Mouse (Mus musculus): ENCODE data around the gene Plekha5. TPM values are rescaled to one million over a fixed set of nuclear protein-coding genes. Genes with fewer than 3 reads are reported as not detected.

The Plekha5 gene
- 2.1 and 3.5 TPM in 2 replicates for polyA plus RNA-seq (2012; ENCODE audit: insufficient read depth, insufficient read length, missing spikeins)

GRCm38 (mm10) chr6:140423846-140424200, at the start of gene Plekha5:
Gene Plekha5 (plus strand): TSS chr6:140424054.
- no peak within 1 kb of the TSS for H3K27ac ChIP-seq (ENCODE audit: insufficient read depth, low read depth, low read length)
- H3K4me1 ChIP-seq (ENCODE audit: control insufficient read depth, insufficient read depth, low read length), result no peaks in the 10 kb centered on the region
- TF ChIP-seq POLR2A (IDR thresholded peaks at IDR 0.05; ENCODE audit: borderline replicate concordance, low read depth, low read length) (no peak), CTCF (IDR thresholded peaks at IDR 0.05; ENCODE audit: low read depth, low read length) (no peak)
- H3K4me3 ChIP-seq (ENCODE audit: insufficient read depth, low read length), result peak within 1 kb of the TSS; percentile 79

DNA sequence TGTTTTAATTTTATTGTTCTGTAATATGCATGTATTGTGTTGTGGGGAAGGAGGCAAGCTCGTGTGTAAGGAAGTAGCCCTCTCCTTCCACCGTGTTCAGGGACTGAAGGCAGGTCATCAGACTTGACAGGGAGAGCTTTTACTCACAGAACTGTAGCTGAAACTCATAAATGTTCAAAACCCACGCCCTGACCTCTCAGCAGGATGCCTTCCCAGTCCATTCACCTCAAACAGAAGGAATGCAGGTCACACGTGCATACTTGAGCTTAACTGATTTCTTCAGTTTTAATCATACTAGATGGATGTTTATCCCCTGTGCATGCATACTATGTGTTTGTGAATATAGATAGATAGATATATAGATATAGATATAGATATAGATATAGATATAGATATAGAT, 48.2 kb upstream of the Plekha5 start:
- TF ChIP-seq POLR2A (IDR thresholded peaks at IDR 0.05; ENCODE audit: borderline replicate concordance, low read depth, low read length), result no peak
- no peak for TF ChIP-seq CTCF (IDR thresholded peaks at IDR 0.05; ENCODE audit: low read depth, low read length)
- H3K4me1 ChIP-seq (ENCODE audit: control insufficient read depth, insufficient read depth, low read length), result no peaks in the 10 kb centered on the region
- no peak overlapping the region for H3K4me3 ChIP-seq (ENCODE audit: insufficient read depth, low read length)
- H3K27ac ChIP-seq (ENCODE audit: insufficient read depth, low read depth, low read length), result no peak overlapping the region

GRCm38 (mm10) chr6:140380588-140380987, 43.3 kb upstream of the Plekha5 start:
- no peak overlapping the region for H3K4me3 ChIP-seq (ENCODE audit: insufficient read depth, low read length)
- TF ChIP-seq CTCF (IDR thresholded peaks at IDR 0.05; ENCODE audit: low read depth, low read length) (no peak), POLR2A (IDR thresholded peaks at IDR 0.05; ENCODE audit: borderline replicate concordance, low read depth, low read length) (no peak)
- no peak overlapping the region for H3K27ac ChIP-seq (ENCODE audit: insufficient read depth, low read depth, low read length)
- H3K4me1 ChIP-seq (ENCODE audit: control insufficient read depth, insufficient read depth, low read length), result no peaks in the 10 kb centered on the region

DNA sequence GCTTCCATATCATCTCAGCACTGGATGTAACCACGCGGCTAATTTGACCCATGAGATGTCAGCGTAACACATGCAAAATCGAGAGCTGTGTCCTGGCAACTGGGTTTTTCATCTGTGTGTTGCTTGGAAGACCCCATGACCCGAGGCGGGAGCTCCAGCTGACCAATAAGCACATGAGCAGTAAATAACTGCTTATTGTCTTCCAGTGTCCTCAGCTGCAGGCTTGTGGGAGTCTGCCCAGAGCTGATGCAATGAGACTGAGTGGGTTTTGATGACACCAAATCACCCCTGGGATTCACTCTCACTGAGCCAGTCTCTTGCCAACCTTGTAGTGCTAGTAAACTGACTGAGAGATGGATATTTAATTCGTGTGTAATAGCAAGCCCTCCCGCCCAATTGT, 42.7 kb upstream of the Plekha5 start:
- Histone ChIP-seq H3K27ac (ENCODE audit: insufficient read depth, low read depth, low read length) (no peak overlapping the region), H3K4me3 (ENCODE audit: insufficient read depth, low read length) (no peak overlapping the region), H3K4me1 (ENCODE audit: control insufficient read depth, insufficient read depth, low read length) (no peaks in the 10 kb centered on the region)
- TF ChIP-seq CTCF (IDR thresholded peaks at IDR 0.05; ENCODE audit: low read depth, low read length), result no peak

DNA sequence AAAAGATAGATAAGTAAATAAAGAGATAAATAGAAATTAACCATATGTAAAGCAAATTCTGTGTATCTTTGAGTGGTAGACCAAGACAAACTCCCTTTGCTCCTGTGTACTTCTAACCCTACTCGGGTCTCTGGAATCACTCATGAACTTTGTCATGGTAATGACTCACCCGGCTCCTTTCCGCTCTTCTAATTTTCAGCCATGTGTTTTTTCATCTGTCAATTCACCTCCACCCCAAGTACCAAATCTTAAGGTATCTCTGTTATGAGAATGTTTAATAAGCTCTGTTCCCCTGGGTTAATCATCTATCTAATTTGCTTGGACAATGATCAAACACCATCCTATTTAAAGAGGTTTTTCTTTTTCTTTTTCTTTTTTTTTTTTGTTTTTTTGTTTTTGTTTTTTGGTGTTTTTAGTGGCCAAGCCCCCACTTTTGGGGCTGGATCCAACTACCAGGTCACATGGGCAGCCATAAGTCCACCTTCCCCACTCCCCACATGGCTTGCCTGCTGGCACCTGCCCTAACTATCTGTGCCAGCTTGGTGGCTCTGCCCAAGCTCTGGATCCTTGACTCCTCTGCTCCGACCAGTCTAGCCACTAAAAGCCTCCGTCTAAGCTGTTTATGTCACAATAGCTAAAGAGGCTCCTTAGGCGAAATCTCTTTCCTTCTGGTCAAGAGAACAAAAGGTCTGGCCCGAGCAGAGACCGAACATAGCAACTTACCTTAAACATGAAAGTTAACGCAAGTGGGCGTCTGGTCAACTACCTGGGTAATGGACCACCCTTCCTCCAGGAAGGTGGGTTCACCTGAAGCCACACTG, 40.1 kb upstream of the Plekha5 start:
- no peak overlapping the region for H3K27ac ChIP-seq (ENCODE audit: insufficient read depth, low read depth, low read length)
- no peaks in the 10 kb centered on the region for H3K4me1 ChIP-seq (ENCODE audit: control insufficient read depth, insufficient read depth, low read length)
- no peak for TF ChIP-seq CTCF (IDR thresholded peaks at IDR 0.05; ENCODE audit: low read depth, low read length)
- no peak for TF ChIP-seq POLR2A (IDR thresholded peaks at IDR 0.05; ENCODE audit: borderline replicate concordance, low read depth, low read length)
- H3K4me3 ChIP-seq (ENCODE audit: insufficient read depth, low read length), result no peak overlapping the region

DNA sequence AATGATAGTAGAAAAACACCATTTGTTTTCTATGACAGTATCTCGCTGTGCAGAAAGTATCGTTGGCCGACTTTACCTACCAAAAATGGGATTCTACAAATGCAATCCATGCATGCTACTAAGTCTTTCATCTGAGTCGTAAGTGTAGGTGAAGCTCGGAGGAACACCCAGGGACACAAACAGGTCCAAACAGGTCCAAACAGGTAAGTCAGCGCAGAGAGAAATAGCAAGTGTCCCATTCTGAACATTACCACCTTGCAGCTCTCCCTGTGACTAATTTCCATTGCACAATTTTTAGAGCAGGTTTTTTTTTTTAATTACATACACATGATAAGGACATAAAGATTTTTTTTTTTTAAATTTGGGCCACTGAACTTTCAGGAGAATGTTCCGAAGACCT, 27.2 kb upstream of the Plekha5 start:
- Histone ChIP-seq H3K4me1 (ENCODE audit: control insufficient read depth, insufficient read depth, low read length) (no peaks in the 10 kb centered on the region), H3K4me3 (ENCODE audit: insufficient read depth, low read length) (no peak overlapping the region), H3K27ac (ENCODE audit: insufficient read depth, low read depth, low read length) (no peak overlapping the region)
- TF ChIP-seq POLR2A (IDR thresholded peaks at IDR 0.05; ENCODE audit: borderline replicate concordance, low read depth, low read length) (no peak), CTCF (IDR thresholded peaks at IDR 0.05; ENCODE audit: low read depth, low read length) (no peak)

GRCm38 (mm10) chr6:140402766-140403310, 21.0 kb upstream of the Plekha5 start:
- Histone ChIP-seq H3K4me1 (ENCODE audit: control insufficient read depth, insufficient read depth, low read length) (no peaks in the 10 kb centered on the region), H3K4me3 (ENCODE audit: insufficient read depth, low read length) (no peak overlapping the region), H3K27ac (ENCODE audit: insufficient read depth, low read depth, low read length) (no peak overlapping the region)
- TF ChIP-seq POLR2A (IDR thresholded peaks at IDR 0.05; ENCODE audit: borderline replicate concordance, low read depth, low read length) (no peak), CTCF (IDR thresholded peaks at IDR 0.05; ENCODE audit: low read depth, low read length) (no peak)

DNA sequence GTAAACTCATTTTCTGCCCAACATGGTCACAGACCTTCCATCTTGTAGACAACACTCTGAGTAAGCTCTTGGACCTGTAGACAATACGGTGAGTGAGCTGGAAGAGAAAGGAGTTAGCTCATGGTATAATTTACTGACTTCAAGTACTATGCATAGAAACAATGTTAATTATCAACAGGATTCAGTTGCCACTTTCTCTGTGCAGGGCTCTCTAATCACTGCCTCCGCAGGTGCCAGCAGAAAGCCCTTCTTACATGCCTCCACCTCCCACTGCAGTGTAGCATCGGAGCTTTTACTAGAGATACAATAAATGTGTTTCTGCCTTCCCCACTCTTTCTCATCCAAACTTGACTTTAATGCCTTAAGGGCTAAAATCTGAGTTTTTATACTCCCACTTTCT, 11.9 kb upstream of the Plekha5 start:
- Histone ChIP-seq H3K4me1 (ENCODE audit: control insufficient read depth, insufficient read depth, low read length) (no peaks in the 10 kb centered on the region), H3K27ac (ENCODE audit: insufficient read depth, low read depth, low read length) (no peak overlapping the region), H3K4me3 (ENCODE audit: insufficient read depth, low read length) (no peak overlapping the region)
- TF ChIP-seq CTCF (IDR thresholded peaks at IDR 0.05; ENCODE audit: low read depth, low read length) (no peak), POLR2A (IDR thresholded peaks at IDR 0.05; ENCODE audit: borderline replicate concordance, low read depth, low read length) (no peak)

DNA sequence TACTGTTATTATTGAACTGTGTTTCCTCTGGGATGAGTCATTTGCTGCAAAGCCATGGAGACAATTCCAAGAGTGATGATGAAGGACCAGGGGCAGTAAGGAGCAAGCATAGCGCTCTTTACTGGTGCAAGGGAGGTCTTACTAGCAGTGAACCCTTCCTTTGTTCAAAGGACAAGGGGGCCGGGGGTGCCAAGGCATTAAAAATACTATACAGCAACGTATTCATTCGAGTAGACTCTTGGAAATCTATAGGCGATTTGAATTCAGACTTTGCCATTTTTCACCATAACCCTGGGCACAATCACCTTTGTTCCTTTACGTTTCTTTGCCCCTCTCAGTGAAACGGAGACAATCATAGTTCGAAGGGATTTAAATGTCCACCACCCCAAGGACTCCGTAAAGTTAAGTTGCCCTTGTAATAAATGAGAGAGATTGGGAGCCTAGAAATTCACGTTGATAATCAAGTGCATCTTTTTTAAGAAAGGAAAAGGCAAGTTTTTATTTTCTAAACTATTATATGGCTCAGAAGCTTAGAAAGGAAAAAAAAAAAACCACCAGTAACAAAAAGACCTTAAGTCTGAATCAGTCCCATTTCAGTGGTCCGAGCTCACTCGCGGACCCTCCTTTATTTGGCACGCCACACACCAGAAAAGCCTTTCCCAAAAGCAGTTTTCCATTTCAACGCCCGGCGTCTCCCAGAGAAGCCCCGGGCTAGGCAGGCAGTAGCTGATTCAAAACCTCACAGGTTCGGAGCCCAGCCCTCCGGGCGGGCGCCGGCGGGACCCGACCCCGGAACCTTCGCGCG, 611 bp upstream of the Plekha5 start:
- no peak for TF ChIP-seq CTCF (IDR thresholded peaks at IDR 0.05; ENCODE audit: low read depth, low read length)
- no peak for TF ChIP-seq POLR2A (IDR thresholded peaks at IDR 0.05; ENCODE audit: borderline replicate concordance, low read depth, low read length)
- peak overlapping the region; percentile 79 for H3K4me3 ChIP-seq (ENCODE audit: insufficient read depth, low read length)
- no peaks in the 10 kb centered on the region for H3K4me1 ChIP-seq (ENCODE audit: control insufficient read depth, insufficient read depth, low read length)
- H3K27ac ChIP-seq (ENCODE audit: insufficient read depth, low read depth, low read length), result no peak overlapping the region

Measured in bone marrow macrophage, adult 2 months (primary cell).